Mouse (Mus musculus) macrophage (primary cell): ENCODE data around the gene Atxn1. TPM values are rescaled to one million over a fixed set of nuclear protein-coding genes. Genes with fewer than 3 reads are reported as not detected.
A peak's percentile ranks its signal among the peaks of the same experiment; 100 is the strongest.

ENCODE experiments used
- H3K27ac ChIP-seq: fragments of 350-480 bp; formaldehyde crosslinking; 2 replicates; pipeline ENCODE4 v1.9.0; 2021
- H3K36me3 ChIP-seq: fragments of 350-480 bp; formaldehyde crosslinking; 2 replicates; pipeline ENCODE4 v1.9.0; 2021; ENCODE audit errors: inconsistent target
- H3K4me3 ChIP-seq: fragments of 350-480 bp; formaldehyde crosslinking; 2 replicates; pipeline ENCODE4 v1.9.0; 2021; ENCODE audit errors: inconsistent target
- H3K79me2 ChIP-seq: fragments of 350-480 bp; formaldehyde crosslinking; 2 replicates; pipeline ENCODE4 v1.9.0; 2021; ENCODE audit errors: inconsistent target
- WGBS: methylation state at CpG from one replicate; pipeline ENCODE4 v1.1.7; 2026; ENCODE audit warnings: inconsistent platforms; ENCODE audit not compliant: missing documents; 5-methylcytosine and 5-hydroxymethylcytosine counted together
- polyA plus RNA-seq: library from polyadenylated mRNA; stranded (reverse); fragments of 250-400 nt; gene quantifications from 3 replicates; pipeline ENCODE4 v1.2.4, GENCODE M21; 2018; ENCODE audit warnings: inconsistent platforms

The Atxn1 gene
- polyA plus RNA-seq, 1 experiment from 2014 or later, result 10.8 TPM

- Histone ChIP-seq H3K4me3 (no peak overlapping the region), H3K36me3 (no peaks in the 10 kb centered on the region), H3K27ac (no peak overlapping the region), H3K79me2 (no peaks in the 10 kb centered on the region)
- WGBS, result 60% methylated on average over 5 of the region's 5 CpGs
Observed at GRCm38 (mm10) chr13:45514115-45514514, 450.7 kb downstream of the Atxn1 start.

- WGBS, result 73% methylated on average over 12 of the region's 12 CpGs
- no peaks in the 10 kb centered on the region for H3K79me2 ChIP-seq
- H3K27ac ChIP-seq, result no peak overlapping the region
- H3K36me3 ChIP-seq, result no peaks in the 10 kb centered on the region
- no peak overlapping the region for H3K4me3 ChIP-seq
Observed at GRCm38 (mm10) chr13:45513009-45513984, 451.5 kb downstream of the Atxn1 start.

GRCm38 (mm10) chr13:45512531-45512930 lies 452.3 kb downstream of the Atxn1 start:
- no peaks in the 10 kb centered on the region for H3K79me2 ChIP-seq
- no peak overlapping the region for H3K4me3 ChIP-seq
- no peak overlapping the region for H3K27ac ChIP-seq
- WGBS, result 43% methylated on average over 7 of the region's 8 CpGs
- H3K36me3 ChIP-seq, result no peaks in the 10 kb centered on the region

- WGBS, result 81% methylated on average over 6 of the region's 6 CpGs
- no peak overlapping the region for H3K4me3 ChIP-seq
- no peaks in the 10 kb centered on the region for H3K79me2 ChIP-seq
- H3K36me3 ChIP-seq, result no peaks in the 10 kb centered on the region
- H3K27ac ChIP-seq, result no peak overlapping the region
Observed at GRCm38 (mm10) chr13:45511706-45512435, 452.9 kb downstream of the Atxn1 start.

- 84% methylated on average over 6 of the region's 6 CpGs for WGBS
- H3K36me3 ChIP-seq, result no peaks in the 10 kb centered on the region
- no peak overlapping the region for H3K4me3 ChIP-seq
- H3K79me2 ChIP-seq, result no peaks in the 10 kb centered on the region
- H3K27ac ChIP-seq, result no peak overlapping the region
Observed at GRCm38 (mm10) chr13:45509366-45509765, 455.4 kb downstream of the Atxn1 start.

GRCm38 (mm10) chr13:45508495-45508894 lies 456.3 kb downstream of the Atxn1 start:
- H3K36me3 ChIP-seq, result no peaks in the 10 kb centered on the region
- H3K4me3 ChIP-seq, result peak overlapping the region; percentile 63
- H3K79me2 ChIP-seq, result no peaks in the 10 kb centered on the region
- H3K27ac ChIP-seq, result no peak overlapping the region
- 11% methylated on average over 8 of the region's 8 CpGs for WGBS

- no peaks in the 10 kb centered on the region for H3K36me3 ChIP-seq
- peak within 1 kb of the TSS; percentile 63 for H3K4me3 ChIP-seq
- no peaks in the 10 kb centered on the region for H3K79me2 ChIP-seq
- 2% methylated on average over 63 of the region's 63 CpGs for WGBS
- H3K27ac ChIP-seq, result no peak within 1 kb of the TSS
Observed at GRCm38 (mm10) chr13:45507274-45508229, 457.3 kb downstream of the Atxn1 start, which contains the start of gene Gmpr. Gene Gmpr, plus strand, starts transcription at chr13:45507444.

GRCm38 (mm10) chr13:45505546-45505945 lies 459.3 kb downstream of the Atxn1 start:
- H3K4me3 ChIP-seq, result no peak overlapping the region
- no peaks in the 10 kb centered on the region for H3K79me2 ChIP-seq
- H3K36me3 ChIP-seq, result no peaks in the 10 kb centered on the region
- no peak overlapping the region for H3K27ac ChIP-seq
- 100% methylated on average over 3 of the region's 3 CpGs for WGBS

GRCm38 (mm10) chr13:45502791-45503190 lies 462.0 kb downstream of the Atxn1 start:
- no peak overlapping the region for H3K4me3 ChIP-seq
- H3K79me2 ChIP-seq, result no peaks in the 10 kb centered on the region
- WGBS, result 100% methylated on average over 5 of the region's 5 CpGs
- H3K27ac ChIP-seq, result no peak overlapping the region
- no peaks in the 10 kb centered on the region for H3K36me3 ChIP-seq

GRCm38 (mm10) chr13:45499906-45500305 lies 464.9 kb downstream of the Atxn1 start:
- Histone ChIP-seq H3K79me2 (no peaks in the 10 kb centered on the region), H3K27ac (no peak overlapping the region), H3K36me3 (no peaks in the 10 kb centered on the region), H3K4me3 (no peak overlapping the region)
- 87% methylated on average over 3 of the region's 3 CpGs for WGBS
